Mouse (Mus musculus): ENCODE results near the gene Rasl10a. TPM values are rescaled to one million over a fixed set of nuclear protein-coding genes. Genes with fewer than 3 reads are reported as not detected.

Gene Rasl10a
- polyA plus RNA-seq, 1 experiment from 2014 or later: 0.93 TPM

DNA sequence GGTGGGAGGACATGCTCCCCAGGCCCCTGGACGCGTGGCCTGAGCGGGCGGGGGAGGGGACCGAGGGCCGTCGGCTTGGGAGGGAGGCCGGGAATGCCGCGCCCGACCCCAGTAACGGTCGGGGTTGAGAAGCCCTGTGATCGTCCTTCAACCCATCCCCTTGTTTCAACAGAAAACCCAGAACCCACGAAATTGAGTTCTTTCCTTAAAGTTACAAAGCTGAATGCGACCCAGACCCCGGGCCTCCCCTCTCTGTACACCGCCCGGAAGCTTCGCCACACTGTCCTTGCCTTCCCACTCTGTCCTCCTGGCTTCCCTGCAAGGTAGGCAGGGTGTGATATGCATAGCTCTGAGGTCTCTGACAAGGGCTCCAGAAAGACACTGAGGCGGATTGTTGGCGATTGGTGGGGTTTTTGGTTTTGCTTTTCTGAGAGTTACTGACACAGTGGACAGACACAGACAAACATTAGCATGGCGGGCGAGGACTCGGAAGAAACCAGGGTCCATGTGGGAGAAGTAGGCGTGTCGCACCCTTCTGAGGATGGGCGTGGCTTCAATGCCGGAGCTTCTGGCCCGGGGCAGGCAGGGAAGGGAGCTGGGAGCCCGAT is 41.8 kb downstream of the Rasl10a start:
- WGBS: 0% methylated on average over 31 of the region's 31 CpGs
- TF ChIP-seq CTCF (IDR thresholded peaks at IDR 0.05; ENCODE audit: low read depth): no peak
- Histone ChIP-seq H3K27ac (ENCODE audit: low read depth, low read length) (peak overlapping the region; percentile 95), H3K27me3 (replicated peaks; ENCODE audit: control insufficient read depth, insufficient read depth, low read length) (no peaks in the 10 kb centered on the region), H3K4me3 (ENCODE audit: low read depth, low read length) (peak overlapping the region; percentile 98), H3K4me2 (replicated peaks; ENCODE audit: low read depth) (peak overlapping the region; percentile 81), H3K4me1 (replicated peaks; ENCODE audit: control insufficient read depth, insufficient read depth, low read length) (peaks cover 5% of the 10 kb centered on the region; the same call in 1 of the 2 replicates), H3K9me3 (ENCODE audit: control insufficient read depth) (no peaks in the 10 kb centered on the region), H3K9ac (ENCODE audit: low read depth, low read length) (peak overlapping the region; percentile 94), H3K36me3 (ENCODE audit: control insufficient read depth, insufficient read depth) (peaks cover 14% of the 10 kb centered on the region; the same call in 1 of the 2 replicates)
- peak; percentile 56 for ATAC-seq

DNA sequence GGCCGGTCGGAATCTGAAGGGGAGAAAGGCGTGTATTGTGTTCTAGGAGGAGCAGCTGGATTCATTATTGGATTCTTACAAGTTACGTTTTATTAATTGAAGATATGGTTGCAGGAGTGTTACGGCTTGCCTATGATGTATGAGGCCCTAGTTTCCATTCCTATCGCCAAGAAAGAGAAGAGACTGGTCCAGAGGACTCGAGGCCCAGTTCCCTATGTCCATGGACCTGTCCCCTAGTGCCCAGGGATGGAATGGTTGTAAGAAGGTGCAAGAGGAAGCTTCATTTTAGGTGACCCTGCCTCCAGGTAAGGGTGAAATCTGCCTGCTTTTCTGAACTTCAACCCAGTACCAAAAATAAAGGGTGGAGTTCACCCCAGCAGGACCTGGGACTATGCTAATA is 42.4 kb downstream of the Rasl10a start:
- WGBS: 1% methylated on average over 7 of the region's 7 CpGs
- H3K4me2 ChIP-seq (replicated peaks; ENCODE audit: low read depth): peak overlapping the region; percentile 81
- H3K9ac ChIP-seq (ENCODE audit: low read depth, low read length): peak overlapping the region; percentile 94
- peaks cover 20% of the 10 kb centered on the region; the same call in 1 of the 2 replicates for H3K36me3 ChIP-seq (ENCODE audit: control insufficient read depth, insufficient read depth)
- H3K9me3 ChIP-seq (ENCODE audit: control insufficient read depth): no peaks in the 10 kb centered on the region
- peak overlapping the region; percentile 98 for H3K4me3 ChIP-seq (ENCODE audit: low read depth, low read length)
- H3K4me1 ChIP-seq (replicated peaks; ENCODE audit: control insufficient read depth, insufficient read depth, low read length): peaks cover 5% of the 10 kb centered on the region; the same call in 1 of the 2 replicates
- peak overlapping the region; percentile 95; the same call in 1 of the 2 replicates for H3K27ac ChIP-seq (ENCODE audit: low read depth, low read length)
- TF ChIP-seq CTCF (IDR thresholded peaks at IDR 0.05; ENCODE audit: low read depth): peak; percentile 52
- H3K27me3 ChIP-seq (replicated peaks; ENCODE audit: control insufficient read depth, insufficient read depth, low read length): no peaks in the 10 kb centered on the region
- ATAC-seq: no peak

DNA sequence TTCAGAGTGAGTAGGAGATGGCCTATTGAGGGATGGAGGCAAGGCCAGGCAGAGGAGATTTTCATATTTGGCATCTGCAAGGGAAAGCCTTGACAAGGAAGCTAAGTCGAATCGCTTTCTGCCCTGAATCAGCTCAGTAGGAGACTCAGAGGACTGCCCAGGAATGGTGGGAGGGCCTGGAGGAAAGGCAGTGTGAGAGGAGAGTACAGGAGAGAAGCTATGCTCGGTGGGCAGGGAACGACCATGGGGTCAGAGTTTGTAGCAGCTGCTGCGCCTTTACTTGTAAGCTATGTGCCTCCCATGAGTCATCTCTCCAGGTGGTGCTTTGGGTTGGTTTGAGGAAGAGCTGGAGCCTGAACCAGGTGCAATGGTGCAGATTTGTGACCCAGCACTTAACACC is 42.9 kb downstream of the Rasl10a start:
- TF ChIP-seq CTCF (IDR thresholded peaks at IDR 0.05; ENCODE audit: low read depth): no peak
- H3K9ac ChIP-seq (ENCODE audit: low read depth, low read length): no peak overlapping the region
- H3K9me3 ChIP-seq (ENCODE audit: control insufficient read depth): no peaks in the 10 kb centered on the region
- H3K36me3 ChIP-seq (ENCODE audit: control insufficient read depth, insufficient read depth): peaks cover 25% of the 10 kb centered on the region; the same call in 1 of the 2 replicates
- WGBS: 33% methylated on average over 5 of the region's 5 CpGs
- H3K4me1 ChIP-seq (replicated peaks; ENCODE audit: control insufficient read depth, insufficient read depth, low read length): peaks cover 5% of the 10 kb centered on the region; the same call in 1 of the 2 replicates
- H3K27ac ChIP-seq (ENCODE audit: low read depth, low read length): no peak overlapping the region
- ATAC-seq: no peak
- no peak overlapping the region for H3K4me3 ChIP-seq (ENCODE audit: low read depth, low read length)
- H3K4me2 ChIP-seq (replicated peaks; ENCODE audit: low read depth): peak overlapping the region; percentile 81
- no peaks in the 10 kb centered on the region for H3K27me3 ChIP-seq (replicated peaks; ENCODE audit: control insufficient read depth, insufficient read depth, low read length)

DNA sequence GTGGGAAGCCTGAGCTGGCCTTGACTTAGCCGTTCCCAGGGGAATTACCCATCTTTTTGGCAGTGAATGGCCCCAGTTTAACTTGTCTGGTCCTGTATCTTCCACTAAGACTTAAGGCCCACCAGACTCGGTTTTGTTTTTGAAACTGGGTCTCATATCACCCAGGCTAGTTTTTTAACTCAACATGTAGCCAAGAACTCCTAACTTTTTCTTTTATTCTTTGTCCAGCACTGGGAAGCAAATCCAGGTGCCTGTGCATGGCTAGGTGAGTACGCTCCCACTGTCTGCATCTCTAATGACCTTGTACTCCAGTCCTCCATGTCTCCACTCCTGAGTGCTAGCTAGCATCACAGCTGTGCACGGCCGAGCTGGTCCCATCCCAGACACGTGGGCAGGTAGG is 43.7 kb downstream of the Rasl10a start:
- WGBS: 78% methylated on average over 6 of the region's 6 CpGs
- TF ChIP-seq CTCF (IDR thresholded peaks at IDR 0.05; ENCODE audit: low read depth): no peak
- Histone ChIP-seq H3K4me2 (replicated peaks; ENCODE audit: low read depth) (no peak overlapping the region), H3K27ac (ENCODE audit: low read depth, low read length) (no peak overlapping the region), H3K27me3 (replicated peaks; ENCODE audit: control insufficient read depth, insufficient read depth, low read length) (no peaks in the 10 kb centered on the region), H3K4me1 (replicated peaks; ENCODE audit: control insufficient read depth, insufficient read depth, low read length) (peaks cover 5% of the 10 kb centered on the region; the same call in 1 of the 2 replicates), H3K9ac (ENCODE audit: low read depth, low read length) (no peak overlapping the region), H3K9me3 (ENCODE audit: control insufficient read depth) (no peaks in the 10 kb centered on the region), H3K36me3 (ENCODE audit: control insufficient read depth, insufficient read depth) (peaks cover 29% of the 10 kb centered on the region; the same call in 1 of the 2 replicates), H3K4me3 (ENCODE audit: low read depth, low read length) (no peak overlapping the region)
- no peak for ATAC-seq

DNA sequence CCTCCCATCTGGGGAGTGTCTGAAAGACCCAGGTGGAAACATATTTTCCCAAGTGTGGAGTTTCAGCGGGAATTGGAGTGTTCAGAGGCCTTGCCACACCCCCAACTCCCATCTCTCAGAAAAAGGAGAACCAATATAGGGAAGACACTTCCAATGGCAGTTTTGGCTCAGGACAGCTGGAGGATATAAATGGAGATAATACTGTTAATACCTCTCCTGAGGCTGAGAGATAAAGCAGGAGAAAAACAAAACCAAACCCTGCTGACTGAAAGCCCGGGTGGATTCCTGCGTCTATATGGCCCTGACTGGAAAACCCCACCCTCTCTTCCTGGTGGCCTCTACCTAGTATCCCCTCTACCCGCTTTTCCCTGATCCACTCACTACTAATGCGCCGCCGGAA is 44.5 kb downstream of the Rasl10a start:
- no peak overlapping the region for H3K9ac ChIP-seq (ENCODE audit: low read depth, low read length)
- 88% methylated on average over 7 of the region's 7 CpGs for WGBS

DNA sequence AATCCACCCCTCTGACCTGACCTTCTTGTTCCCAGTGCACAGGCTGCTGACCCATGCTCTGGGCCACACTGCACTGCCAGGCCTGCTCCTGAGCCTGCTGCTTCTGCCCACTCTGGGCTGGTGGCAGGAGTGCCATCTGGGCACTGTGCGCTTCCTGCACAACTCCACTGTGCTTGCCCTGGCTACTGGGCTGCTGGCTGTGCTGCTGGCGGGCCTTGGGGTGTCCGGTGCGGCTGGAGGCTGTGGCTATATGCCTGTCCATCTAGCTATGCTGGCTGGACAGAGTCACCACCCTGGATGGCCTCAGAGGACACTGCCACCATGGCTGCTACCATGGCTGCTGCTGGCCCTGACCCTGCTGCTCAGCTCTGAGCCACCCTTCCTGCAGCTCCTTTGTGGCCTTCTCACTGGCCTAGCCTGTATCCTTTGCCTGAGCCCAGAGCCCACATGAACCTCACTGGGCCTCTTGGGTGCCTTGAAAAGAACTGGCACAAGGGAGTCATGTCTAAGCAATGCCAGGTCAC is 46.1 kb downstream of the Rasl10a start:
- H3K4me1 ChIP-seq (replicated peaks; ENCODE audit: control insufficient read depth, insufficient read depth, low read length): peaks cover 5% of the 10 kb centered on the region; the same call in 1 of the 2 replicates
- TF ChIP-seq CTCF (IDR thresholded peaks at IDR 0.05; ENCODE audit: low read depth): no peak
- H3K27ac ChIP-seq (ENCODE audit: low read depth, low read length): no peak overlapping the region
- no peaks in the 10 kb centered on the region for H3K27me3 ChIP-seq (replicated peaks; ENCODE audit: control insufficient read depth, insufficient read depth, low read length)
- no peak for ATAC-seq
- 98% methylated on average over 4 of the region's 4 CpGs for WGBS
- peaks cover 31% of the 10 kb centered on the region; the same call in 1 of the 2 replicates for H3K36me3 ChIP-seq (ENCODE audit: control insufficient read depth, insufficient read depth)
- no peaks in the 10 kb centered on the region for H3K9me3 ChIP-seq (ENCODE audit: control insufficient read depth)
- H3K4me3 ChIP-seq (ENCODE audit: low read depth, low read length): no peak overlapping the region
- H3K9ac ChIP-seq (ENCODE audit: low read depth, low read length): no peak overlapping the region
- no peak overlapping the region for H3K4me2 ChIP-seq (replicated peaks; ENCODE audit: low read depth)

More for the DNA sequence above, 44.5 kb downstream of the Rasl10a start:
- H3K27me3 ChIP-seq (replicated peaks; ENCODE audit: control insufficient read depth, insufficient read depth, low read length): no peaks in the 10 kb centered on the region
- no peak overlapping the region for H3K27ac ChIP-seq (ENCODE audit: low read depth, low read length)
- no peak overlapping the region for H3K4me3 ChIP-seq (ENCODE audit: low read depth, low read length)
- H3K9me3 ChIP-seq (ENCODE audit: control insufficient read depth): no peaks in the 10 kb centered on the region
- H3K36me3 ChIP-seq (ENCODE audit: control insufficient read depth, insufficient read depth): peaks cover 31% of the 10 kb centered on the region; the same call in 1 of the 2 replicates
- no peak for ATAC-seq
- TF ChIP-seq CTCF (IDR thresholded peaks at IDR 0.05; ENCODE audit: low read depth): no peak
- no peak overlapping the region for H3K4me2 ChIP-seq (replicated peaks; ENCODE audit: low read depth)
- H3K4me1 ChIP-seq (replicated peaks; ENCODE audit: control insufficient read depth, insufficient read depth, low read length): peaks cover 5% of the 10 kb centered on the region; the same call in 1 of the 2 replicates
